Mouse (Mus musculus) erythroblast, embryonic 14.5 days (primary cell): ENCODE data around the gene Gm45844.

Experiments used
- GATA1 ChIP-seq: IDR thresholded peaks from 2 replicates; pipeline ENCODE4 v1.6.1; 2012; ENCODE audit warnings: low read length, inconsistent platforms, mixed read lengths
- TAL1 ChIP-seq: IDR thresholded peaks from 3 replicates; pipeline ENCODE4 v1.6.1; 2012; ENCODE audit warnings: low read length, inconsistent platforms, mixed read lengths

GRCm38 (mm10) chr7:7295595-7295994, 17.5 kb upstream of the Gm45844 start:
- no peak for TF ChIP-seq TAL1
- no peak for TF ChIP-seq GATA1
